Mouse (Mus musculus) kidney, embryonic 16.5 days (tissue): ENCODE data around the gene Ctsl. TPM values are rescaled to one million over a fixed set of nuclear protein-coding genes. Genes with fewer than 3 reads are reported as not detected.

Experiments used
- ATAC-seq: fragments of 200-750 bp; cut with Nextera tagmentation; 2 replicates; pipeline ENCODE4 v1.8.0; 2017; ENCODE audit warnings: moderate TSS enrichment; ENCODE audit not compliant: low FRiP score, low TSS enrichment
- H3K27ac ChIP-seq: fragments of 300-500 bp; sonication (generic); 2 replicates; pipeline ENCODE4 v1.5.1; 2014; ENCODE audit warnings: low read length
- H3K27me3 ChIP-seq: fragments of 300-500 bp; sonication (generic); 2 replicates; pipeline ENCODE4 v1.6.1; 2014; ENCODE audit warnings: low read length, control low read depth, mixed read lengths; ENCODE audit not compliant: insufficient read depth
- H3K36me3 ChIP-seq: fragments of 300-500 bp; sonication (generic); 2 replicates; pipeline ENCODE4 v1.6.1; 2014; ENCODE audit warnings: low read length, control low read depth, mixed read lengths; ENCODE audit not compliant: insufficient read depth
- H3K4me1 ChIP-seq: fragments of 300-500 bp; sonication (generic); 2 replicates; pipeline ENCODE4 v1.6.1; 2014; ENCODE audit warnings: low read length, control low read depth, mixed read lengths; ENCODE audit not compliant: insufficient read depth
- H3K4me2 ChIP-seq: fragments of 300-500 bp; sonication (generic); replicated peaks from 2 replicates; pipeline ENCODE4 v1.6.1; 2014; ENCODE audit warnings: low read depth, low read length
- H3K4me3 ChIP-seq: fragments of 300-500 bp; sonication (generic); 2 replicates; pipeline ENCODE4 v1.5.1; 2014; ENCODE audit warnings: mild to moderate bottlenecking, low read length
- H3K9ac ChIP-seq: fragments of 300-500 bp; sonication (generic); replicated peaks from 2 replicates; pipeline ENCODE4 v1.6.1; 2014; ENCODE audit warnings: low read length
- H3K9me3 ChIP-seq: fragments of 300-500 bp; sonication (generic); 2 replicates; pipeline ENCODE4 v1.6.1; 2016; ENCODE audit warnings: low read length, control low read depth
- WGBS: fragments of 180-500 bp; shearing (Covaris S2); extraction: QIAGEN DNeasy Blood & Tissue Kit; methylation state at CpG from one replicate; pipeline ENCODE4 v1.1.7; 2014; 5-methylcytosine and 5-hydroxymethylcytosine counted together
- polyA plus RNA-seq: library from polyadenylated mRNA; unstranded; fragments of >200 nt; fragmentation: Nextera tagmentation; extraction: Ambion mirVana; gene quantifications from 2 replicates; pipeline ENCODE4 v1.2.1, GENCODE M21; 2015

The Ctsl gene
- polyA plus RNA-seq, 1 experiment from 2014 or later = 413 TPM

GRCm38 (mm10) chr13:64402504-64402949 is 31.8 kb upstream of the Ctsl start:
- Histone ChIP-seq H3K9ac (no peak overlapping the region), H3K27me3 (no peaks in the 10 kb centered on the region), H3K36me3 (no peaks in the 10 kb centered on the region), H3K9me3 (no peaks in the 10 kb centered on the region), H3K27ac (peak overlapping the region; percentile 67; the same call in 1 of the 2 replicates), H3K4me2 (no peak overlapping the region), H3K4me3 (no peak overlapping the region), H3K4me1 (peaks cover 16% of the 10 kb centered on the region)
- no peak for ATAC-seq
- WGBS = 83% methylated on average over 10 of the region's 10 CpGs

GRCm38 (mm10) chr13:64402006-64402405 is 31.3 kb upstream of the Ctsl start:
- 47% methylated on average over 3 of the region's 3 CpGs for WGBS
- Histone ChIP-seq H3K27ac (peak overlapping the region; percentile 67; the same call in 1 of the 2 replicates), H3K9me3 (no peaks in the 10 kb centered on the region), H3K27me3 (no peaks in the 10 kb centered on the region), H3K4me3 (no peak overlapping the region), H3K9ac (no peak overlapping the region), H3K36me3 (no peaks in the 10 kb centered on the region), H3K4me1 (peaks cover 16% of the 10 kb centered on the region), H3K4me2 (no peak overlapping the region)
- no peak for ATAC-seq

GRCm38 (mm10) chr13:64400801-64401361 is 30.2 kb upstream of the Ctsl start:
- Histone ChIP-seq H3K9me3 (no peaks in the 10 kb centered on the region), H3K36me3 (no peaks in the 10 kb centered on the region), H3K9ac (no peak overlapping the region; the same call in 1 of the 2 replicates), H3K4me1 (peaks cover 16% of the 10 kb centered on the region), H3K27ac (peak overlapping the region; percentile 67), H3K4me3 (peak overlapping the region; percentile 6; the same call in 1 of the 2 replicates), H3K27me3 (no peaks in the 10 kb centered on the region), H3K4me2 (peak overlapping the region; percentile 41)
- WGBS = 19% methylated on average over 7 of the region's 7 CpGs
- peak; percentile 78 for ATAC-seq

- Histone ChIP-seq H3K9ac (no peak overlapping the region), H3K4me3 (no peak overlapping the region), H3K4me1 (peaks cover 16% of the 10 kb centered on the region), H3K27ac (no peak overlapping the region), H3K27me3 (no peaks in the 10 kb centered on the region), H3K9me3 (no peaks in the 10 kb centered on the region), H3K36me3 (no peaks in the 10 kb centered on the region), H3K4me2 (no peak overlapping the region)
- WGBS = 69% methylated on average over 3 of the region's 3 CpGs
- ATAC-seq = no peak
Observed at GRCm38 (mm10) chr13:64399906-64400305, 29.2 kb upstream of the Ctsl start.

- H3K4me1 ChIP-seq = peaks cover 16% of the 10 kb centered on the region
- WGBS = 91% methylated on average over 1 of the region's 1 CpGs
- H3K36me3 ChIP-seq = no peaks in the 10 kb centered on the region
- no peak overlapping the region for H3K9ac ChIP-seq
- no peak overlapping the region for H3K27ac ChIP-seq
- no peaks in the 10 kb centered on the region for H3K9me3 ChIP-seq
- no peak overlapping the region for H3K4me2 ChIP-seq
- no peaks in the 10 kb centered on the region for H3K27me3 ChIP-seq
- no peak overlapping the region for H3K4me3 ChIP-seq
- no peak for ATAC-seq
Observed at GRCm38 (mm10) chr13:64398065-64398464, 27.4 kb upstream of the Ctsl start.

- Histone ChIP-seq H3K4me1 (peaks cover 12% of the 10 kb centered on the region), H3K4me3 (no peak overlapping the region), H3K27me3 (no peaks in the 10 kb centered on the region), H3K9ac (no peak overlapping the region), H3K9me3 (no peaks in the 10 kb centered on the region), H3K4me2 (no peak overlapping the region), H3K36me3 (no peaks in the 10 kb centered on the region), H3K27ac (no peak overlapping the region)
- 44% methylated on average over 8 of the region's 8 CpGs for WGBS
- no peak for ATAC-seq
Observed at GRCm38 (mm10) chr13:64396979-64397378, 26.3 kb upstream of the Ctsl start.

GRCm38 (mm10) chr13:64388415-64388814 is 17.7 kb upstream of the Ctsl start:
- H3K9ac ChIP-seq = no peak overlapping the region
- H3K9me3 ChIP-seq = no peaks in the 10 kb centered on the region
- H3K27me3 ChIP-seq = no peaks in the 10 kb centered on the region
- 43% methylated on average over 4 of the region's 4 CpGs for WGBS
- H3K4me3 ChIP-seq = no peak overlapping the region
- H3K27ac ChIP-seq = no peak overlapping the region
- no peak for ATAC-seq
- no peak overlapping the region for H3K4me2 ChIP-seq
- H3K36me3 ChIP-seq = no peaks in the 10 kb centered on the region
- H3K4me1 ChIP-seq = no peaks in the 10 kb centered on the region

GRCm38 (mm10) chr13:64386048-64386447 is 15.4 kb upstream of the Ctsl start:
- WGBS = 34% methylated on average over 2 of the region's 2 CpGs
- Histone ChIP-seq H3K27me3 (no peaks in the 10 kb centered on the region), H3K27ac (no peak overlapping the region), H3K4me1 (no peaks in the 10 kb centered on the region), H3K36me3 (no peaks in the 10 kb centered on the region), H3K9me3 (no peaks in the 10 kb centered on the region), H3K9ac (no peak overlapping the region), H3K4me2 (no peak overlapping the region), H3K4me3 (no peak overlapping the region)
- peak; percentile 49; the same call in 1 of the 2 replicates for ATAC-seq

- ATAC-seq = no peak
- no peak overlapping the region for H3K9ac ChIP-seq
- H3K4me1 ChIP-seq = no peaks in the 10 kb centered on the region
- H3K27ac ChIP-seq = no peak overlapping the region
- H3K4me2 ChIP-seq = no peak overlapping the region
- H3K27me3 ChIP-seq = no peaks in the 10 kb centered on the region
- 91% methylated on average over 3 of the region's 3 CpGs for WGBS
- H3K9me3 ChIP-seq = no peaks in the 10 kb centered on the region
- H3K4me3 ChIP-seq = no peak overlapping the region
- H3K36me3 ChIP-seq = no peaks in the 10 kb centered on the region
Observed at GRCm38 (mm10) chr13:64384937-64385336, 14.2 kb upstream of the Ctsl start.

GRCm38 (mm10) chr13:64380251-64380650 is 9.6 kb upstream of the Ctsl start:
- Histone ChIP-seq H3K4me2 (no peak overlapping the region), H3K9me3 (no peaks in the 10 kb centered on the region), H3K27ac (no peak overlapping the region), H3K4me1 (no peaks in the 10 kb centered on the region), H3K27me3 (no peaks in the 10 kb centered on the region), H3K4me3 (no peak overlapping the region), H3K9ac (no peak overlapping the region), H3K36me3 (no peaks in the 10 kb centered on the region)
- no peak for ATAC-seq
- WGBS = 89% methylated on average over 2 of the region's 2 CpGs
